Mouse (Mus musculus): ENCODE measurements around the gene Spcs3.
"Not testable (repeated sequence)": the region's sequence is repeated elsewhere in the genome, so short reads cannot be mapped to it uniquely, and the experiment has no call there.

The Spcs3 gene

DNA sequence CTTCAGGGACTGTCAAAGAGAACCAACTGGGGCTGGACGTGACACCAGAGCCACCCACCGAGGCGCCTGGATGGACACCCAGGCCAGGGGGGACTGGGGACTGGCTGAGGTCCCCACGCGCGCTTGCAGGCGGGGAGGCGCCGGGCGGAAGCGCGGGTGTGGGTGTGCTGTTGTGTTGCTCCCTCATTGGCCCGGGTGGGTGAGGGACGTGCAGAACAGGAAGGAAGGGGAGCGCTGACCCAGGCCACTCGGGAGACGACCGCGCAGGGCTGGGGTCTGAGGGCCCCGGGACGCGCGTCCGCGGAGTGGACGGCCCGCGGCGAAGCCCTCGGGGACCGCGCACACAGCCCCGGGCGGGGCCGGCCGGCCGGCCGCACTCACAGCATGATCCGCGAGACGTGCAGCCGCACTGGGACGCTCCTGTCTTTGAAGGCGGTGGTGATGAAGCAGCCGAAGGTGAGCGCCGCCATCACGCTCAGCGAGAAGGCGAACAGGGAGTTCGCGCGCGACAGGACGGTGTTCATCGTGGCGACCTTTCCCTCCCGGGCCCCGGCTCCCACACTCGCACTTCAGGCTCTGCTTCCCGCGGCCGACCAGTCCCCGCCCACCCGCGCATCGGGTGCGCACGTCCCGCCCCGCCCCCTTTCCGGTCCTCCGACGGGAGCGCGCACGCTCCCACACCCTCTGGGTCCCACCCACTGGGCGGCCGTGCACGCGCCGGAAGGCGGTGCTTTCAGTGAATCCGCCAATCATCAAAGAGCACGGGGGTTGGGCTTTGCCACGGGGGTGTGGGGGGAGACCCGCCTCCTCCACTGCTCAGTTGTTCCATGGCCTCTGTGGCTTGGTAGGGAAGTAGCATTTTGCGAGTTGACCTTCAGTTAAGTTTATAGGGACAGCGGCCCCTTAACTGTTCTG is at the start of gene Spcs3, which contains the start of gene Asb5:
Gene Spcs3 (minus strand): TSS at position 617 of the 915 bp plus-strand sequence.
Gene Asb5 (plus strand): TSS at position 199 of the 915 bp plus-strand sequence.
- DNase-seq (ENCODE audit: extremely low spot score, low spot score), result peak; percentile 96

DNA sequence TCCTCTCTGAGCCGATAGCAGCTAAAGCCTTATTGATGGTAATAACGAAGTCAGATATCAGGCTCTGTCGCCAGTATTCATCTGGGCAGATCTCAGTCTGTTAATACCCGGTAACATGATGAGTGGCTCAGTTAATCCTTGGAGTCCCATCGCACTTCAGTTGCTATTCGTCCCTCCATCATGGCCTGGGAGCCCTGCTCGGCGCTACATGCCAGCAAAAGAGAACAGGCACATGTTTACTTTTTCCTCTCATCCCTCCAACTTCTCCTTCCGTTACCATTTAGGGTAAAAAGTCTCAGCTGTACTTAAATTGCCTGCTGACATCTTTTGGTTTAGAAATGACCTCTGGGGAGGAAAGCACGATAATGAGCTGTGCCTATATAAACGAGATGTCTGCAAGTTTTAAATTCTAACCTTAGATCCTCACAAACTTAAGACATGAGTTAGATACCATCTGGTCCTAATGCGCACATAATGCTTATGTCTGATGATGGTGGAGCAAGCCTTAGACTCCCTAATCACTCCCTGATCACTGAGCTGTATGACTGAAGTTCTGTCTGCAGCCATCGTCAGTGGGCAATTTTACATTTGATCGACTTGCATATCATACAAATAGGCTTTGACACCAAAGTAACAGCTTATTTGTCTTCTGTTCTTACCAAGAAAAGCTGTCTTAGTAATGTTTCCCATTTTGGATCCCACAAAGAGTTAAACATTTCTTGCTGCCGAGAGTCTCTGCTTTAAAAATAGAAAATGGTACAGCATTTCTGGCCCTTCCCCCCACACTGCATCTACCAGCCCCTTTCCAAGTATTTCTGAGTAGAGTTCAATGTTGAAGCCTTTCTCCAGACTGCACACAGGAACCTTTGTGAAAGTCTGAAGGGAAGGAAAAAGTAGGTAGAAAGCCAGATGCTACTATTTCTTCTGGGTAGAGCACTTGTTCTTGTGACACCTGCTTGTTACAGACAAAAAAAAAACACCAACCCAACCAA is 41.1 kb upstream of the Spcs3 start:
- DNase-seq (ENCODE audit: extremely low spot score, low spot score), result no peak

DNA sequence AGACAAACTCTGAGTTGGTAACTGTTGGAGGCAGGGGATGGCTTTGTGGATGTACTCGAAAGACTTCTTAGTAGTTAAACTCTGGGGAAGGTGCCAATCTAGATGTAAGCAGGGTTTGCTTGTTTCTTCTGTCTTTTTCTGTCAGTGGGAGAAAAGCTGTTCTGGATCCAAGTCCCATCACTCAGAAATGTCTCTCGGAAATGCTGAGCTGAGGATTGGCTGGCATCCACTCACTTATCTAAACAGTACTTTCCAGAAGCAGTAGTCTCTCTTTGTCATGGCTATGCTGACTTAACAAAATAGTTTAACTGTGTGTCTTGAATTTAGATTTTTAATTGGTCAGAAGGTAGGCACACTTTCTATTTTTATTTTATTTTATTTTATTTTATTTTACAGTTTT is 37.4 kb upstream of the Spcs3 start:
- no peak for DNase-seq (ENCODE audit: extremely low spot score, low spot score)

DNA sequence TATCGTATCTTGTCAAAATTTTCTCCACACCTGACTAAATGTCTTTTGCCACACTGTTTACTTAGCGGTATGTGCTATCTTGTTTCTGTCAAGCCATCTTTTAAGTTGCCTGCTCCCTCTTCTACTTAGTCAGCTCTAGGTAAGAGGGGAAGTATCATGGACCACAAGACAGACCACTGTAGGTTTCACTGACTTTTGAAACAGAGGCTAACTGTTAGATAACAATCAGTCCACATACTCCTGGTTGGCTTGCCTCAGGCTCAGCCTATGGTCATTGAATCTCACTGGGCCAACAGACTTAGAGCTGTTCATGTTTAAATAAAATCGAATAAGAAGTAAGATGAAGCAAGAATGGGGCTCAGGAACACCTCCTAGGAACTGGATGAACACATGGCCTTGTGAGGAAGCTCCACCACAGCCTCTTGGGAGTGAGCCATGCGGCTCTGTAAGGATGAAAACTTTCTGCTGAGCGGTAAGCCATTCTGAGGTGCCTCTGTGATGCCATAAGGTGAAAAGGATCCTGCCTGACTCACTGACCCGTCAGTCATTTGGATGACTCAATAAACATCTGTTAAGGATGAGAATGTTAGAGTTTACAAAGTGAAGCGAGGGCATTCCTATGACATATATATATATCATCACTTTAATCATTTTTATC is 35.9 kb upstream of the Spcs3 start:
- no peak for DNase-seq (ENCODE audit: extremely low spot score, low spot score)

DNA sequence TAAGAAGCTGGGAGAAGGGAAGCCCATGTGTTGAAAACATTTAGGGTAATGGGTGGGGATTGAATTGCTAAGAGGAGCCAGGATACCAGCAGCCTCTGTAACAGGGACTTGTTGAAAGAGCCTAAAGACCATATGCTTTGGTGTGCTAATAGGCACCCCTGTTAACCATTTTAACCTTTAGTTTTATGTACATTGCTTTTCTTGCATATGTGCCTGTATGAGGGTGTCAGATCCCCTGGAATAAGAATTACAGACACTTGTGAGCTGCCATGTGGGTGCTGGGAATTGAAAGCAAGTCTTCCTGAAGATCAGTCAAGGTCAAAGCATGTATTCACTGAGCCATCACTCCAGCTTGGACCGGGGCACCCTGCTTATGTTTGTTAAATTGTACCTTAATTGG is 35.4 kb upstream of the Spcs3 start:
- DNase-seq (ENCODE audit: extremely low spot score, low spot score), result no peak

DNA sequence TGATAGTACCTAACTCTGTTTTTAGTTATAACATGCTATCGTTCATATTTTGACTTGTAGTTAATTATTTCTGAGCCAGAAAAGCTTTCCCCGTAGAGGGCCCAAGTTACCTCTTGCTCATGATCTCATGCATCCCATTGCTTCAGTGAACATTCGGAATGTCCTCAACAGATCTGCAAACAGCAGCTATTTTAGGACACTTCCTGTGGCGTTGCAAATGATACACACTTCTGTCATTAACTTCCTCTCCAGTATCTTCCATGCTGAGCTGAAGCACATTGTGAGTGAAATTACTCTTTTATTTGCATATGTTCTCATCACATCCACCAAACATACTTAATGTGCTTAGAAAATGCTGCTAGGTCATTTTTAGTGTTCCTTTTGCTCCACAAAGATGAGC is 32.3 kb upstream of the Spcs3 start:
- DNase-seq (ENCODE audit: extremely low spot score, low spot score), result no peak

DNA sequence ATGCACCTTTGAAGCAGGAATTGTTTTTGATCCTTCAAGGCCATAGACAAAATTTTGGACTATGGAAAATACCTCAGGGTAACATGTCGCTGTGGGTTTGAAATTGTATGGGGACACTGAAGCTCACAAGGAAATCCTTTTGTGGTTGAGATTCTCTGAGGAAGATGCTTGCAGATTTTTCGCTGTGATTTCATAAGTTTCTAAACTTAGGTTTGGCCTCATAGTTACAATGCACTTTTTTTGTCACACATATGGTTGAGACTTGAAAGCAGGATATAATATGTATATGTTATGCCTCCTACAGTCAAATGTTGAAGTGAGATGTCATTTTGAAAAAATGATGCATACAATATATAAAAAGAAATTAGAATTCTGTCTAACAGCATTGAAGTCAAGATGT is 25.1 kb upstream of the Spcs3 start:
- DNase-seq (ENCODE audit: extremely low spot score, low spot score), result no peak

DNA sequence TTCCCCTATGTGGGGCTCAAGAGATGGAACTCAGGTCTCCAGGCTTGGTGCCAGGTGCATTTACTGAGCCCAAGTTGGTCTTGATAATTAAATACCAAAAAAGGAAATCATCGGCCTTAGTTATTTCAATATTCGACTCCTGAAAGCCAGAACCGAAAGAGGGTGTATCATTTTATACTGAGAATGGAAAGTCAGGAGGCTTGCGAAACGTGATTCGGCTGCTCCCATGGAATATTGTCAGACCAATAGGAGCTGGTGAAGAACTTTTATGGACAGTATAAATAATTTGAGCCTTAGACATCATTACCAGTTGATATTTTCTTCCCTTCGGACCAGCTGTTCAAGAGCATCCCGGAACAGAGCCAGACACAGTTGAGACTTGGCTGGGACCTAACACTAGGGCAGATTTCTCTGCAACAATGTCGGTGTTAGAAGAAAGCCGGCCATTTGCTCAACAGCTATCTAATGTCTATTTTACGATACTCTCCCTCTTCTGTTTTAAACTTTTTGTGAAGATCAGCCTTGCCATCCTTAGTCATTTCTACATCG is 20.3 kb upstream of the Spcs3 start:
- DNase-seq (ENCODE audit: extremely low spot score, low spot score), result no peak

DNA sequence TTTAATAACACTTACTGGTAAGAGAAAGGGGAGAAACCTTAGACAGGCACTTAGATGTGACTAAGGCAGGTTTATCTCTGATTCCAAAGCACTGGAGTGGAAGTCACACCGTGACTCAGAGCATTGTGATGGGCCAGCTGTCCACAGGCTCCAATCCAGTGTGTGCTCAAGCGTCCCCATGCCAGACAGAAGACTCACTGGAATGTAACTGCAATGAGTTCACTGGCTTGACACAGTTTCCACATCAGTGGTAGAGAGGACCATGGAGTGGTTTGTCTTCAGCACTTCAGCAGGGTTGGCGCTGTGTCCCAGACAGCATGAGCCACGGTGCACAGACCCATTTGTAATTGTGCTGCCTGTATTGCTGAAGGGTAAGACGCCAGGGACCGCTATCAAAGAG is 18.6 kb upstream of the Spcs3 start:
- DNase-seq (ENCODE audit: extremely low spot score, low spot score), result no peak

DNA sequence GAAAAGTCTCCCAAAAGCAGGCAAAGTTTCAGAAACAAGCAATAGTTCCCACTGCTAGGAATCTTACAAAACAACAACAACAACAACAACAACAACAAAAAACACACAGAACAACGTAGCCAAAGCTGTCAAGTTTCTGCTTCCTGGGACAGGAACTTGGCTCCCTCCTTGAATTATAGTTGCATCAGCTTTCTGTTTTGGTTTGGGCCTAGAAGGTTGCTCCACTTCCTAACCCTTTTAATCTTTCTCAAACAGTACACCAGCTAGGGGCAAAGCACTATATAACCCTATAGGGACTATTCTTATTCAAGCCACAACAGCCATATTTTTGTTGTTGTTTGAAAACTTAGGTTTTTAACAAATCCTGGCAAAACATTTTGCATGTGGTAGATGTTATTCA is 11.5 kb upstream of the Spcs3 start:
- DNase-seq (ENCODE audit: extremely low spot score, low spot score), result no peak

DNA sequence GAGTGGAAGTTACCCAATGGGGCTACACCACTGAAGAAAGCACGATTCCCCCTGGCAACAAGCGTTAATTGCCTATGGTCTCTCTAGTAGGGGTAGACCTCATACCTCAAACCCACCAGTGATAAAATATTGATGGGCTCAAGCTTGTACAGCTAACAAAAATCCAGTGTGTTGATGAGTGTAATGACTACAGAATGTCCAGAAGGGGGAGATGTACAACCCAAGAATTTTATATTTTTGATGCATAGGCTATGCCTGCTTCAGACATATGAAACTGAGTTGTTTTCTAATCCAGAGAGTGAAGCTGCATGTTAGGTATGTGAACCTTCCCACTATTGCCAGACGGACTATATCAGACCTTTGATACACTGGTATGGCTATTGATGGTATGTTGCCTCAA is 7.5 kb upstream of the Spcs3 start:
- no peak for DNase-seq (ENCODE audit: extremely low spot score, low spot score)

DNA sequence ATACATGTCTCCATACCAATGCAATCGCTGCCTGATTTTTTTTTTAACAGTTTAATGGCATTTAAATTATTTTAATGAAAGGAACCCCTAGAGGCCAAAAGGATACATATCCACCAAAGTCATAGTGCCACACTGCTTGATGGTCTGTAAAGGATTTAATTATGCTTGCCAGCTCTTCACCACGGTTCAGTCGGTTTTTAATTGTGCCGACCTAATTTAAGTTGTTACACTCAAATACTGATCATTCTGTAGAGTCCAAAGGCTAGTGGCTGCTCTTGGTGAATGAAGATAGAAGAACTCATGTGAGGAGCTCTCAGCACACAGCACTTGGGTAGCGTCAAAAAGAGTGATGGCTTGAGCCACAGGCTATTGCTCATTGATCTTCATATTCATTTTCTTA is 5.4 kb upstream of the Spcs3 start:
- no peak for DNase-seq (ENCODE audit: extremely low spot score, low spot score)

DNA sequence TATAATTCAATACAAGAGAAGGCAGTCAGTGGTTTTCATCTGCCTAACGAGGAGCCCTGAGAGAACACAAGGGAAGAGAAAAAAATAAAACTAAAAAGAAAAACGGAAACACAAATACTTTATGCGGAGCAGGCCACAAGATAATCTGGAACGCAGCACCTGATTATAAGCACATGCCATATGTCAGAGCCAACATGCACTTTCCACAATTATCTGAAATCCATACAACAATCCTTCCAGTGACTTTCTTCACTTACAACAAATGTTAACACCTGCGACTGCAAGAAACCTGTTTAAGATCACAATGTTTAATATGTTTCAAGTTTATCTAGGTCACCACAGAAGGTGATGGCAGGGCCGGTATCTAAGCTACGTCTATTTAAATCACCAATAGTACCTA is 1.2 kb downstream of the Spcs3 start:
- DNase-seq (ENCODE audit: extremely low spot score, low spot score), result no peak

DNA sequence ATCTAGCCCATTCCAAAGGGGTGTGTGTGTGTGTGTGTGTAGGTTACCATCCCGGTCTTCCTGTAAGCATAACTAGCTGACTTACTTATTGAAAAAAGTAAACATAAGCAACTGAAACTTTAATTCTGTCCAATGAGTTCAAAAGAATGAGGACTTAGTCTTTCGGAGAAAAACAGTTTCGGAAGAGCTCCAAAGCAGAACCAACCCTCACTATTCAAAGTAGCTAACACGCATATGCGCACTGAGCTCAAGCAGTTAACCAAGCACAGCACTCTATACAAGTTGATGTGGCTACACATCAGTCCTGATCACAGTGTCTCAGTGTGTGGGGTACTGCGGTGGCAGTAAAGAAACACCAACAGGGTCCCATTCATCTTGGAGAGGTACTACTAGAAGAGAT is 3.1 kb downstream of the Spcs3 start:
- DNase-seq (ENCODE audit: extremely low spot score, low spot score), result no peak

DNA sequence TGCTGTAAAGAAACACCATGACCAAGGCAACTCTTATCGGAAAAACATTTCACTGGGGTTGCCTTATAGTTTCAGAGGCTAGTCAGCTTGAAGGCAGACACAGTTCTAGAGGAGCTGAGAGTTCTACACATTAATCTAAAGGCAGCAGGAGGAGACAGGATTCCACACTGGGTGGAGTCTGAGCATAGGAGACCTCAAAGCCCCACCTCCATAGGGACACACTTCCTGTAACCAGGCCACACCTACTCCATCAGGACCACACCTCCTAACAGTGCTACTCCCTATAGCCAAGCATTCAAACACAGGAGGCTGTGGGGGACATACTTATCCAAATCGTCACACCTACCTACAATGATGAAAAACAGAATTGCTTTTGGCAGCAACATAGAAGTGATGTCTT is 4.2 kb downstream of the Spcs3 start:
- DNase-seq (ENCODE audit: extremely low spot score, low spot score), result no peak

DNA sequence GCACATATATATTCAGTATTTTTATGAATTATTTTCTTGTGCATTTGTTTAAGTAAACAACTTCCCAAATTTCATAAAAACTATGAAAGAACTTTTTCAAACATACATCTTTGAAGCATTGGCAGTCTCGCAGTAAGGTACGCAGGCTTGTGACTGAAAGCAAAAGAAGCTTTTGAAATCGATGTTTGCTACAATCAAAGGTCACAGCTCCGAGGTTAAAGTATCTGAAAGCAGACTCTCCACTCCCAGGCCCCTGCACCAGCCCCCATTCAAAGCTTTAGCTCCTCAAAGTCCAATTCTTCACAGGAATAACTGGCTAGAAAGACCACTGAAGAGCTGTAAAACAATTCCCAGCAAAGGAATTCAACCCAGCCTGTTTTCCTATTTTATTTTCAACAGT is 9.3 kb downstream of the Spcs3 start:
- no peak for DNase-seq (ENCODE audit: extremely low spot score, low spot score)

DNA sequence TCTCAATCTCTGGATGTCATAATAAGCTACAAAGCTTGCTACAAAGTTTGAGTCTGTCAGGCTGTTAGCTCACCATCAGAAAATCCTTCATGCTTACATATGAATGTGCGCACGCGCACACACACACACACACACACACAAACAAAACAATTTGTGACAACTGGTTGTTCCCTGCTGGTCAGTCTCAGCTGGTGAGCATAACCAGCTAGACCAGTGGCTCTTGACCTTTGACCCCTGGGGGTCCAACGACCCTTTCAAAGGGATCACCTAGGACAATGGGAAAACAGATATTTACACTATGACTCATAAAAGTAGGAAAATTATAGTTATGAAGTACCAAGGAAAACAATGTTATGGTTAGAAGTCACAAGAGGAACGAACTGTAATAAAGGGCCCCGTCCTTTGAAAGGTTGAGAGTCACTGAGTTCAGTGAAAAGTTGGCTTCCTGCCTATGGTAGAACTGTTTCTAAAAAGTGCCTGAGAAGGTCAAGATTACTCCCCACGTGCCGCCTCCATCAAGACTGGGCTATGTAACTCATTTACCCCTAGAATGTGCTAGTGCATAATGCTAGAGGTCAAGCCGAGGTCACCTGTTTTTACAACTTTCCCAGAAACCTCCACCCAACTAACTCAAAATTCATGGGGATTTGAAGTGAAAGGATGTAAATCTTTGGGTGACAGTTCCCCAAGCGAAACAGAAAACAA is 10.9 kb downstream of the Spcs3 start:
- no peak for DNase-seq (ENCODE audit: extremely low spot score, low spot score)

DNA sequence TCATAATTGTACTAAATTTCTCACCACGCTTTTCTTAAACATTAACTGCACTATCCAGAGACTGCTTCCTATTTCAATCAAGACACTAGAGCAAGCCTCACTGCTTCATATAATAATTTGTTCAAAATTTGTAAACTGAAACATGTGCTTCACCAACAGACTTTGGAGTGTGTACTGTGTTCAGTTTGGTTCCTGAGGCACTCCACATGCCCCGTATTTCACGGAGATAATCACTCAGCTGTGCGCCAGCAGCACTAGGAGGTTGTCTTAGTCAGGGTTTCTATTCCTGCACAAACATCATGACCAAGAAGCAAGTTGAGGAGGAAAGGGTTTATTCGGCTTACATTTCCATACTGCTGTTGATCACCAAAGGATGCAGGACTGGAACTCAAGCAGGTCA is 17.6 kb downstream of the Spcs3 start:
- not testable (repeated sequence) for DNase-seq (ENCODE audit: extremely low spot score, low spot score)

DNA sequence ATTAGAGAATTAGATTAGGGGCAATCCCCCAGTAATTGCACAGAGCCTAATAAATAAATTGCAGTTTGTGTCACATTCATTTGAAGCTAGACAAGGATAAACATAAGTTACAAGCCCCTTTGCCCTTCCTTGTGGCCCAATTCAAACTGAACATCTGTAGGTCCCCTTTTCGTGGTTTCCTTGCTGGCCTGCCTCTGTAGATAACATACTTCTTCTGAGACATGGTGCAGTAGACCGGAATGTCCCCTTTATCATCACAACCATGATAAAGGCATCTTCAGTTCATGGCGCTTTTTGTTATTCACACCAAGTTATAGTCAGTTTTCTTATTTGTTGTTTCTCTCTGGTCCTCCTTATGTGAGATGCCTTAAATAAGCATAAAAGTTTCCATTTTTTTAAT is 18.0 kb downstream of the Spcs3 start:
- no peak for DNase-seq (ENCODE audit: extremely low spot score, low spot score)

DNA sequence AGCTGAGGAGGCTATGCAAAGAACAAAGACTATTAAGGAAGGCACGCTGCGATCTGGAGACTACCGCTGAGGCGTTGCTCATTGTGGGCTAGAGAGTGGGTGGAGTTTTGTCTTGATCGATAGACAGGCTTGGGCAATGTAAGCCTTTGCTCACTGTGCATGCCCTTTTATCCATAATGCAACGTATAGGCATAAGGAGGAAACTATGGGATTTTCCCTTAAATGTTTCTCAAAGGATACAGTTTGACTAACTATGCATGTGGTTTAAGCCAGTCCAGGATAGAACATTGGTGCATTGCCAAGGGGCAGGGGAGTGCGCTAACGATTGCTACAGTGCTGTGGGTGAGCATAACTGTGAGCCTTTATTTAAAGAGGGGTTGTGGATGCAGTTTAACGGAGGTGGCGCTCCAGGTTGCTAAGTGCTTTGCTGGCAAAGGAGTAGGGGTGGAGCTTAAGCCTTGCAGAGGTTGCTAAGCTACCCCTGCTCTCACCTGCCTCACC is 20.5 kb downstream of the Spcs3 start:
- no peak for DNase-seq (ENCODE audit: extremely low spot score, low spot score)

All from neural tube, embryonic 10.5 days (tissue).